Mouse (Mus musculus): Measurements from ENCODE around the gene Peli3.
"Not testable (repeated sequence)": the region's sequence is repeated elsewhere in the genome, so short reads cannot be mapped to it uniquely, and the experiment has no call there.

The Peli3 gene

GRCm38 (mm10) chr19:4942551-4943252 is at the start of gene Peli3:
Gene Peli3, minus strand, starts transcription at chr19:4943127.
- DNase-seq (ENCODE audit: low spot score), result peak; percentile 73

GRCm38 (mm10) chr19:4992371-4992770 is 49.4 kb upstream of the Peli3 start:
- DNase-seq (ENCODE audit: low spot score), result no peak

- no peak for DNase-seq (ENCODE audit: low spot score)
These were observed 47.8 kb upstream of the Peli3 start for GRCm38 (mm10) chr19:4990716-4991115.

- DNase-seq (ENCODE audit: low spot score), result no peak
These were observed 47.3 kb upstream of the Peli3 start, which contains the start of gene Npas4 for GRCm38 (mm10) chr19:4990256-4990625. Gene Npas4, minus strand, starts transcription at chr19:4990316.

- DNase-seq (ENCODE audit: low spot score), result no peak
These were observed 46.7 kb upstream of the Peli3 start for GRCm38 (mm10) chr19:4989434-4990255.

GRCm38 (mm10) chr19:4989013-4989412 is 46.1 kb upstream of the Peli3 start:
- DNase-seq (ENCODE audit: low spot score), result peak; percentile 46

GRCm38 (mm10) chr19:4981767-4982166 is 38.8 kb upstream of the Peli3 start:
- DNase-seq (ENCODE audit: low spot score), result peak; percentile 53

- DNase-seq (ENCODE audit: low spot score), result peak; percentile 26
These were observed 25.3 kb upstream of the Peli3 start for GRCm38 (mm10) chr19:4968236-4968635.

GRCm38 (mm10) chr19:4961928-4962601 is 19.1 kb upstream of the Peli3 start, which contains the start of gene Mrpl11:
Gene Mrpl11, plus strand, starts transcription at chr19:4962147.
- DNase-seq (ENCODE audit: low spot score), result peak; percentile 89

GRCm38 (mm10) chr19:4948641-4949040 is 5.7 kb upstream of the Peli3 start:
- DNase-seq (ENCODE audit: low spot score), result not testable (repeated sequence)

- DNase-seq (ENCODE audit: low spot score), result no peak
These were observed 2.6 kb upstream of the Peli3 start for GRCm38 (mm10) chr19:4945540-4945939.

- DNase-seq (ENCODE audit: low spot score), result no peak
These were observed 294 bp upstream of the Peli3 start for GRCm38 (mm10) chr19:4943253-4943588.

- DNase-seq (ENCODE audit: low spot score), result no peak
These were observed 5.2 kb downstream of the Peli3 start for GRCm38 (mm10) chr19:4937444-4938310.

GRCm38 (mm10) chr19:4936896-4937295 is 6.0 kb downstream of the Peli3 start:
- DNase-seq (ENCODE audit: low spot score), result no peak

GRCm38 (mm10) chr19:4928781-4929180 is 14.1 kb downstream of the Peli3 start:
- DNase-seq (ENCODE audit: low spot score), result no peak

GRCm38 (mm10) chr19:4927904-4928531 is 14.9 kb downstream of the Peli3 start, which contains the start of gene Dpp3:
Gene Dpp3, minus strand, starts transcription at chr19:4928287.
- peak; percentile 97 for DNase-seq (ENCODE audit: low spot score)

GRCm38 (mm10) chr19:4925121-4925860 is 17.6 kb downstream of the Peli3 start:
- no peak for DNase-seq (ENCODE audit: low spot score)

- DNase-seq (ENCODE audit: low spot score), result no peak
These were observed 23.3 kb downstream of the Peli3 start for GRCm38 (mm10) chr19:4919652-4920051.

GRCm38 (mm10) chr19:4916827-4917226 is 26.1 kb downstream of the Peli3 start:
- DNase-seq (ENCODE audit: low spot score), result no peak

- no peak for DNase-seq (ENCODE audit: low spot score)
These were observed 26.9 kb downstream of the Peli3 start for GRCm38 (mm10) chr19:4915924-4916603.
